Mouse (Mus musculus) midbrain, embryonic 12.5 days (tissue): ENCODE data around the gene Flnc. TPM values are rescaled to one million over a fixed set of nuclear protein-coding genes. Genes with fewer than 3 reads are reported as not detected.

Experiments
- ATAC-seq: fragments of 200-750 bp; cut with Nextera tagmentation; 2 replicates; pipeline ENCODE4 v1.8.0; 2017; ENCODE audit warnings: low read depth, moderate TSS enrichment, moderate library complexity; ENCODE audit not compliant: low FRiP score
- H3K27ac ChIP-seq: fragments of 300-500 bp; sonication (generic); replicated peaks from 2 replicates; pipeline ENCODE4 v1.5.1; 2016; ENCODE audit warnings: mild to moderate bottlenecking
- H3K27me3 ChIP-seq: fragments of 300-500 bp; sonication (generic); 2 replicates; pipeline ENCODE4 v1.6.1; 2016; ENCODE audit warnings: mild to moderate bottlenecking
- H3K36me3 ChIP-seq: fragments of 300-500 bp; sonication (generic); 2 replicates; pipeline ENCODE4 v1.6.1; 2016
- H3K4me1 ChIP-seq: fragments of 300-500 bp; sonication (generic); 2 replicates; pipeline ENCODE4 v1.6.1; 2016
- H3K4me2 ChIP-seq: fragments of 300-500 bp; sonication (generic); replicated peaks from 2 replicates; pipeline ENCODE4 v1.6.1; 2016; ENCODE audit warnings: mild to moderate bottlenecking, moderate library complexity
- H3K4me3 ChIP-seq: fragments of 300-500 bp; sonication (generic); 2 replicates; pipeline ENCODE4 v1.5.1; 2016; ENCODE audit warnings: mild to moderate bottlenecking
- H3K9ac ChIP-seq: fragments of 300-500 bp; sonication (generic); replicated peaks from 2 replicates; pipeline ENCODE4 v1.6.1; 2016; ENCODE audit warnings: mild to moderate bottlenecking, moderate library complexity
- H3K9me3 ChIP-seq: fragments of 300-500 bp; sonication (generic); 2 replicates; pipeline ENCODE4 v1.6.1; 2016; ENCODE audit warnings: mild to moderate bottlenecking
- WGBS: fragments of 180-500 bp; shearing (Covaris S2); methylation state at CpG from one replicate; pipeline ENCODE4 v1.1.7; 2016; 5-methylcytosine and 5-hydroxymethylcytosine counted together
- polyA plus RNA-seq: library from polyadenylated mRNA; unstranded; fragments of >200 nt; fragmentation: Nextera tagmentation; extraction: Ambion mirVana; gene quantifications from 2 replicates; pipeline ENCODE4 v1.2.1, GENCODE M21; 2016

The Flnc gene
- polyA plus RNA-seq, 1 experiment from 2014 or later, result 6.3 TPM

GRCm38 (mm10) chr6:29463388-29463787 lies 30.3 kb downstream of the Flnc start:
- ATAC-seq, result no peak
- Histone ChIP-seq H3K9ac (no peak overlapping the region), H3K4me1 (peaks cover 4% of the 10 kb centered on the region), H3K27me3 (no peaks in the 10 kb centered on the region), H3K4me2 (no peak overlapping the region), H3K27ac (no peak overlapping the region), H3K9me3 (no peaks in the 10 kb centered on the region), H3K36me3 (no peaks in the 10 kb centered on the region), H3K4me3 (no peak overlapping the region)
- 90% methylated on average over 3 of the region's 3 CpGs for WGBS

GRCm38 (mm10) chr6:29467583-29468354 lies 34.7 kb downstream of the Flnc start, which contains the start of gene Atp6v1f:
Gene Atp6v1f, plus strand, starts transcription at chr6:29467718.
- Histone ChIP-seq H3K4me3 (peak within 1 kb of the TSS; percentile 55), H3K4me2 (peak within 1 kb of the TSS; percentile 69), H3K9me3 (no peaks in the 10 kb centered on the region), H3K4me1 (peaks cover 12% of the 10 kb centered on the region), H3K9ac (peak within 1 kb of the TSS; percentile 65), H3K27ac (peak within 1 kb of the TSS; percentile 52), H3K36me3 (peaks cover 25% of the 10 kb centered on the region), H3K27me3 (peaks cover 2% of the 10 kb centered on the region)
- under 1% methylated on average over 39 of the region's 39 CpGs for WGBS
- ATAC-seq, result peak; percentile 94

GRCm38 (mm10) chr6:29468851-29469250 lies 35.8 kb downstream of the Flnc start:
- ATAC-seq, result no peak
- Histone ChIP-seq H3K4me2 (peak overlapping the region; percentile 69), H3K27me3 (peaks cover 11% of the 10 kb centered on the region), H3K4me1 (peaks cover 12% of the 10 kb centered on the region), H3K9me3 (no peaks in the 10 kb centered on the region), H3K9ac (no peak overlapping the region), H3K4me3 (peak overlapping the region; percentile 55), H3K27ac (no peak overlapping the region), H3K36me3 (peaks cover 25% of the 10 kb centered on the region)
- 91% methylated on average over 3 of the region's 3 CpGs for WGBS

GRCm38 (mm10) chr6:29471137-29471536 lies 38.1 kb downstream of the Flnc start, which contains the start of gene Atp6v1fnb:
Gene Atp6v1fnb, plus strand, starts transcription at chr6:29471437.
- peaks cover 25% of the 10 kb centered on the region for H3K36me3 ChIP-seq
- no peak within 1 kb of the TSS for H3K4me2 ChIP-seq
- H3K4me1 ChIP-seq, result peaks cover 12% of the 10 kb centered on the region
- no peaks in the 10 kb centered on the region for H3K9me3 ChIP-seq
- WGBS, result 92% methylated on average over 4 of the region's 4 CpGs
- no peak within 1 kb of the TSS for H3K9ac ChIP-seq
- peaks cover 25% of the 10 kb centered on the region for H3K27me3 ChIP-seq
- no peak within 1 kb of the TSS for H3K27ac ChIP-seq
- no peak for ATAC-seq
- H3K4me3 ChIP-seq, result no peak within 1 kb of the TSS

DNA sequence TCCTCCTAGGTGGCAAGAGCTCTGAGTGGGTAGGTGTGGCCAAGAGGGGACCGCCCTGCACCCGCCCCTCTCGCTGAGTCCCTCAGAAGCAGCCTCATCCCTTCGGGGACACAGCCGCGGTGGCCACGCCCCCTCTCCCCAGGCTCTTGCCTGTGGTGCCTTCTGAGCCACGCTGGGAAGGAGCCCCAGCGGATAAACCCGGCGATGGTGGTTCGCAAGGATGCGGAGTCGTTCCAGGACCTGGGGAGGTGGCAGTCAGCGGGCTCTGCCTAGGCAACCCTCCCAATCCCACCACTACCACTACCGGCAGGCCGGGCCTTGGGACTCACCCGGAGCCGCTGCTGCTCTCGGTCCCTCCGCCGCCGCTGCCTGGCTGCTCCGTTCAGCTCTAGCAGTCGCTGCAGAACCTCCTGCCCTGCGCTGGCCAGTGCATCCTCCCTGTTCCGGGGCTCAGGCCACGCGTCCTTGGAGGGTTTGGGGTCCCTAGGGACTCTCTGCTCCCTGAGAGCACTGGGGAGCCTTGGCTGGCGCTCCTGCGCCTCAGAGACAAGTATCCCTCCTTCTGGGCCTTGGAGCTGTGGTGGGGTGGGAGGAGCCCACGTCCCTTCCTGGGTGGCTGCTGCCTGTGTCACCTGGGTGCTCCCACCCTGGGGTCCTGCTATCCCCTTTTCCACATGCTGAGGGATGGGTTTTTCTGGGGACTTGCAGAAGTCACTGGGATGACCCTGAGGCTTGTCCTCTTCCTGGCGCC lies 41.1 kb downstream of the Flnc start:
- Histone ChIP-seq H3K36me3 (peaks cover 25% of the 10 kb centered on the region), H3K9me3 (no peaks in the 10 kb centered on the region), H3K4me1 (peaks cover under 1% of the 10 kb centered on the region), H3K9ac (peak overlapping the region; percentile 53), H3K4me3 (peak overlapping the region; percentile 40), H3K4me2 (peak overlapping the region; percentile 59), H3K27me3 (peaks cover 38% of the 10 kb centered on the region), H3K27ac (no peak overlapping the region)
- peak; percentile 92 for ATAC-seq
- WGBS, result 3% methylated on average over 30 of the region's 33 CpGs

- Histone ChIP-seq H3K27ac (no peak overlapping the region), H3K4me2 (no peak overlapping the region), H3K4me3 (no peak overlapping the region), H3K4me1 (no peaks in the 10 kb centered on the region; the same call in 1 of the 2 replicates), H3K36me3 (peaks cover 24% of the 10 kb centered on the region), H3K27me3 (peaks cover 38% of the 10 kb centered on the region), H3K9me3 (no peaks in the 10 kb centered on the region), H3K9ac (no peak overlapping the region)
- no peak for ATAC-seq
- WGBS, result 61% methylated on average over 2 of the region's 2 CpGs
Observed at GRCm38 (mm10) chr6:29474736-29475135, 41.7 kb downstream of the Flnc start.

DNA sequence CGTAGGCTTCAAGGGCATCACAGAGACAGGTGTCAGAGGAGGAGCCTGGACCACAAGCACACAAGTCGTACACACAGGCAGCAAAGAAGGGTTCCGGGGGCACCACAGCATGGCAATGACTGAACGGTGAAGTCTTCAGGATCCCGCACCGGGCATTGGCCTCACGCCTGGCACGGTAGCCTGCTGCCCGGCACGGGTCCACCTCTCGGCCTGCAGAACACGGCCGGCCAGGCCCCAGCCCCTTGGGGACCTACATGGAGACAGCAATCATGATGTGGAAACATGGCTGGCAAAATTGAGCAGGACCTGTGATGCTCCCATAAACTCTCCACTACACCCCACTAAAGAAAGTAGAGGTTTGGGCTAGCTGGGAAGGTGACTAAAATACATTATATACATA lies 49.6 kb downstream of the Flnc start:
- Histone ChIP-seq H3K4me3 (no peak overlapping the region), H3K9ac (no peak overlapping the region), H3K4me2 (no peak overlapping the region), H3K4me1 (peaks cover 9% of the 10 kb centered on the region), H3K36me3 (no peaks in the 10 kb centered on the region), H3K27ac (no peak overlapping the region), H3K27me3 (peaks cover 37% of the 10 kb centered on the region), H3K9me3 (no peaks in the 10 kb centered on the region)
- no peak for ATAC-seq
- 94% methylated on average over 13 of the region's 13 CpGs for WGBS

- no peaks in the 10 kb centered on the region for H3K36me3 ChIP-seq
- peaks cover 35% of the 10 kb centered on the region for H3K27me3 ChIP-seq
- WGBS, result 6% methylated on average over 26 of the region's 26 CpGs
- no peak overlapping the region for H3K27ac ChIP-seq
- H3K9me3 ChIP-seq, result no peaks in the 10 kb centered on the region
- peak; percentile 63 for ATAC-seq
- peak overlapping the region; percentile 32 for H3K4me3 ChIP-seq
- peak overlapping the region; percentile 63 for H3K4me2 ChIP-seq
- peaks cover 9% of the 10 kb centered on the region for H3K4me1 ChIP-seq
- peak overlapping the region; percentile 39; the same call in 1 of the 2 replicates for H3K9ac ChIP-seq
Observed at GRCm38 (mm10) chr6:29484716-29485559, 51.9 kb downstream of the Flnc start.

GRCm38 (mm10) chr6:29485951-29486350 lies 52.9 kb downstream of the Flnc start:
- no peaks in the 10 kb centered on the region for H3K36me3 ChIP-seq
- ATAC-seq, result no peak
- WGBS, result 44% methylated on average over 2 of the region's 2 CpGs
- H3K4me3 ChIP-seq, result no peak overlapping the region
- H3K9ac ChIP-seq, result no peak overlapping the region
- H3K4me2 ChIP-seq, result no peak overlapping the region
- H3K27me3 ChIP-seq, result peaks cover 40% of the 10 kb centered on the region
- H3K27ac ChIP-seq, result no peak overlapping the region
- no peaks in the 10 kb centered on the region for H3K9me3 ChIP-seq
- peaks cover 9% of the 10 kb centered on the region for H3K4me1 ChIP-seq

- Histone ChIP-seq H3K27me3 (peaks cover 53% of the 10 kb centered on the region), H3K27ac (no peak overlapping the region), H3K4me1 (peaks cover 4% of the 10 kb centered on the region), H3K9me3 (no peaks in the 10 kb centered on the region), H3K4me2 (no peak overlapping the region), H3K36me3 (no peaks in the 10 kb centered on the region), H3K9ac (no peak overlapping the region), H3K4me3 (no peak overlapping the region)
- WGBS, result 83% methylated on average over 4 of the region's 4 CpGs
- ATAC-seq, result no peak
Observed at GRCm38 (mm10) chr6:29494101-29494500, 61.0 kb downstream of the Flnc start.

DNA sequence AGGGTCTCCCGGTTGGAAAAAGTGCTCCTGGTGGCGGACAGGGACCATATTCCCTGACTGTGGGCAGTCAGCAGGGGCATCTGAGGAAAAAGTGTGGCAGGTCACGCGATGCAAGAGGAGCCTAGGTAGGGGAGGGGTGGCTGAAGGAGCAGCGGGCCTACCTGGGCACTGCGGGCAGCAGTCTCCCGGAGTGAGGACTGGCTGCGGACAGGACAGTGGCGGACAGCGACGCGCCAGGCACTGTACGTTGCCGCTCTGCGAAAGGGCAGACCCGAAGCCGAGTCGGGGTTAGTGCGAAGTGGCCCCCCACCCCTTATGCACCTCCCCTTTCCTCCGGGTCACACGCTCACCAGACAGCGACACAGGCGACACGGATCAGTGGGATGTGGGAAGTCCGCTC lies 63.2 kb downstream of the Flnc start:
- Histone ChIP-seq H3K9ac (no peak overlapping the region), H3K27me3 (peaks cover 49% of the 10 kb centered on the region), H3K4me2 (peak overlapping the region; percentile 28), H3K4me3 (0 out of 2 replicates have a peak overlapping the region, but pooled peaks have one; percentile 10), H3K36me3 (no peaks in the 10 kb centered on the region), H3K9me3 (no peaks in the 10 kb centered on the region), H3K4me1 (peaks cover 4% of the 10 kb centered on the region), H3K27ac (no peak overlapping the region)
- no peak for ATAC-seq
- 14% methylated on average over 25 of the region's 25 CpGs for WGBS
